Mouse (Mus musculus) embryonic facial prominence, embryonic 14.5 days (tissue): Measurements from ENCODE around the gene Grpel1. TPM values are rescaled to one million over a fixed set of nuclear protein-coding genes. Genes with fewer than 3 reads are reported as not detected.
A peak's percentile ranks its signal among the peaks of the same experiment; 100 is the strongest.

Experiments used
- ATAC-seq: fragments of 200-750 bp; cut with Nextera tagmentation; 2 replicates; pipeline ENCODE4 v1.8.0; 2017; ENCODE audit warnings: low read depth, moderate number of reproducible peaks, moderate TSS enrichment
- DNase-seq: peaks from one replicate; pipeline ENCODE4 v3.0.0-alpha.2; 2015; ENCODE audit warnings: low spot score
- H3K27ac ChIP-seq: fragments of 300-500 bp; sonication (generic); replicated peaks from 2 replicates; pipeline ENCODE4 v1.5.1; 2014; ENCODE audit warnings: low read depth, mild to moderate bottlenecking, low read length, moderate library complexity
- H3K27me3 ChIP-seq: fragments of 300-500 bp; sonication (generic); replicated peaks from 2 replicates; pipeline ENCODE4 v1.6.1; 2014; ENCODE audit warnings: low read length; ENCODE audit not compliant: control insufficient read depth, insufficient read depth
- H3K36me3 ChIP-seq: fragments of 300-500 bp; sonication (generic); 2 replicates; pipeline ENCODE4 v1.6.1; 2014; ENCODE audit warnings: low read length, mixed read lengths; ENCODE audit not compliant: control insufficient read depth, insufficient read depth
- H3K4me1 ChIP-seq: fragments of 300-500 bp; sonication (generic); 2 replicates; pipeline ENCODE4 v1.6.1; 2014; ENCODE audit warnings: antibody characterized with exemption, low read length; ENCODE audit not compliant: control insufficient read depth, insufficient read depth
- H3K4me2 ChIP-seq: fragments of 300-500 bp; sonication (generic); 2 replicates; pipeline ENCODE4 v1.6.1; 2014; ENCODE audit warnings: low read depth, mild to moderate bottlenecking, low read length, moderate library complexity, mixed read lengths
- H3K4me3 ChIP-seq: fragments of 300-500 bp; sonication (generic); 2 replicates; pipeline ENCODE4 v1.5.1; 2014; ENCODE audit warnings: low read depth, mild to moderate bottlenecking, low read length
- H3K9ac ChIP-seq: fragments of 300-500 bp; sonication (generic); 2 replicates; pipeline ENCODE4 v1.6.1; 2014; ENCODE audit warnings: low read depth, mild to moderate bottlenecking, low read length, moderate library complexity, mixed read lengths
- H3K9me3 ChIP-seq: fragments of 300-500 bp; sonication (generic); 2 replicates; pipeline ENCODE4 v1.6.1; 2016; ENCODE audit warnings: low read length; ENCODE audit not compliant: control insufficient read depth
- WGBS: fragments of 180-500 bp; shearing (Covaris S2); extraction: QIAGEN DNeasy Blood & Tissue Kit; methylation state at CpG from one replicate; pipeline ENCODE4 v1.1.7; 2014; 5-methylcytosine and 5-hydroxymethylcytosine counted together
- polyA plus RNA-seq: library from polyadenylated mRNA; unstranded; fragments of >200 nt; fragmentation: Nextera tagmentation; extraction: Ambion mirVana; gene quantifications from 2 replicates; pipeline ENCODE4 v1.2.1, GENCODE M21; 2014

The Grpel1 gene
- polyA plus RNA-seq, 1 experiment from 2014 or later, result 52.7 TPM

- no peaks in the 10 kb centered on the region for H3K9me3 ChIP-seq
Measured at GRCm38 (mm10) chr5:36481114-36481513, 16.3 kb downstream of the Grpel1 start.

GRCm38 (mm10) chr5:36483203-36484101, 18.7 kb downstream of the Grpel1 start:
- ATAC-seq, result peak; percentile 6
- peak overlapping the region; percentile 68 for H3K27ac ChIP-seq
- no peaks in the 10 kb centered on the region for H3K9me3 ChIP-seq

More at GRCm38 (mm10) chr5:36481114-36481513, 16.3 kb downstream of the Grpel1 start:
- Histone ChIP-seq H3K4me1 (peaks cover 16% of the 10 kb centered on the region), H3K27me3 (peaks cover 15% of the 10 kb centered on the region), H3K4me3 (no peak overlapping the region), H3K27ac (no peak overlapping the region), H3K9ac (0 out of 2 replicates have a peak overlapping the region, but pooled peaks have one; percentile 2), H3K36me3 (peaks cover 5% of the 10 kb centered on the region; the same call in 1 of the 2 replicates), H3K4me2 (no peak overlapping the region)
- WGBS, result 88% methylated on average over 1 of the region's 1 CpGs
- ATAC-seq (no peak), DNase-seq (no peak)

GRCm38 (mm10) chr5:36484171-36484990, 19.6 kb downstream of the Grpel1 start, which contains the start of the genes Tada2b and Ccdc96:
Gene Tada2b (minus strand): TSS chr5:36484285.
Gene Ccdc96 (plus strand): TSS chr5:36484588.
- H3K9me3 ChIP-seq, result no peaks in the 10 kb centered on the region
- peaks cover 16% of the 10 kb centered on the region for H3K4me1 ChIP-seq
- ATAC-seq, result peak; percentile 97
- WGBS, result 1% methylated on average over 44 of the region's 97 CpGs
- H3K9ac ChIP-seq, result peak within 1 kb of the TSS; percentile 87
- peak within 1 kb of the TSS; percentile 88 for H3K4me3 ChIP-seq
- peak; percentile 99 for DNase-seq
- H3K4me2 ChIP-seq, result peak within 1 kb of the TSS; percentile 96
- peaks cover 19% of the 10 kb centered on the region for H3K27me3 ChIP-seq
- H3K36me3 ChIP-seq, result no peaks in the 10 kb centered on the region; the same call in 1 of the 2 replicates
- H3K27ac ChIP-seq, result peak within 1 kb of the TSS; percentile 68

More at GRCm38 (mm10) chr5:36483203-36484101, 18.7 kb downstream of the Grpel1 start:
- 4% methylated on average over 30 of the region's 58 CpGs for WGBS
- DNase-seq, result peak; percentile 45
- peak overlapping the region; percentile 88 for H3K4me3 ChIP-seq
- no peaks in the 10 kb centered on the region for H3K36me3 ChIP-seq
- peak overlapping the region; percentile 87 for H3K9ac ChIP-seq
- H3K4me2 ChIP-seq, result peak overlapping the region; percentile 89
- peaks cover 19% of the 10 kb centered on the region for H3K27me3 ChIP-seq
- H3K4me1 ChIP-seq, result peaks cover 16% of the 10 kb centered on the region

- ATAC-seq (no peak), DNase-seq (no peak)
- Histone ChIP-seq H3K4me3 (peak overlapping the region; percentile 51), H3K4me1 (peaks cover 16% of the 10 kb centered on the region), H3K4me2 (peak overlapping the region; percentile 96), H3K27ac (no peak overlapping the region), H3K36me3 (no peaks in the 10 kb centered on the region; the same call in 1 of the 2 replicates), H3K27me3 (peaks cover 19% of the 10 kb centered on the region), H3K9me3 (no peaks in the 10 kb centered on the region), H3K9ac (no peak overlapping the region)
- 32% methylated on average over 19 of the region's 19 CpGs for WGBS
Measured at GRCm38 (mm10) chr5:36485306-36485705, 20.5 kb downstream of the Grpel1 start.

GRCm38 (mm10) chr5:36489225-36489624, 24.4 kb downstream of the Grpel1 start:
- no peak overlapping the region for H3K4me3 ChIP-seq
- ATAC-seq (no peak), DNase-seq (peak; percentile 30)
- peaks cover 30% of the 10 kb centered on the region for H3K36me3 ChIP-seq
- H3K4me2 ChIP-seq, result no peak overlapping the region
- H3K4me1 ChIP-seq, result peaks cover 5% of the 10 kb centered on the region
- H3K27ac ChIP-seq, result no peak overlapping the region
- peaks cover 19% of the 10 kb centered on the region for H3K27me3 ChIP-seq
- 45% methylated on average over 2 of the region's 2 CpGs for WGBS
- H3K9me3 ChIP-seq, result no peaks in the 10 kb centered on the region
- no peak overlapping the region for H3K9ac ChIP-seq

- H3K27ac ChIP-seq, result no peak overlapping the region
- no peak overlapping the region for H3K4me2 ChIP-seq
- H3K9ac ChIP-seq, result no peak overlapping the region
- no peak overlapping the region for H3K4me3 ChIP-seq
- ATAC-seq, result no peak
- H3K27me3 ChIP-seq, result no peaks in the 10 kb centered on the region
- H3K9me3 ChIP-seq, result no peaks in the 10 kb centered on the region
- no peaks in the 10 kb centered on the region for H3K4me1 ChIP-seq
- H3K36me3 ChIP-seq, result peaks cover 61% of the 10 kb centered on the region
- WGBS, result 87% methylated on average over 6 of the region's 6 CpGs
- DNase-seq, result no peak
Measured at GRCm38 (mm10) chr5:36493919-36494318, 29.1 kb downstream of the Grpel1 start.

GRCm38 (mm10) chr5:36494709-36495108, 29.9 kb downstream of the Grpel1 start:
- DNase-seq (no peak), ATAC-seq (no peak)
- H3K4me3 ChIP-seq, result no peak overlapping the region
- H3K36me3 ChIP-seq, result peaks cover 64% of the 10 kb centered on the region
- H3K9me3 ChIP-seq, result no peaks in the 10 kb centered on the region
- no peaks in the 10 kb centered on the region for H3K27me3 ChIP-seq
- no peak overlapping the region for H3K4me2 ChIP-seq
- H3K27ac ChIP-seq, result no peak overlapping the region
- 99% methylated on average over 9 of the region's 9 CpGs for WGBS
- no peaks in the 10 kb centered on the region for H3K4me1 ChIP-seq
- H3K9ac ChIP-seq, result no peak overlapping the region

GRCm38 (mm10) chr5:36505235-36505634, 40.4 kb downstream of the Grpel1 start:
- Histone ChIP-seq H3K27ac (no peak overlapping the region), H3K4me1 (no peaks in the 10 kb centered on the region), H3K27me3 (no peaks in the 10 kb centered on the region), H3K9ac (no peak overlapping the region), H3K36me3 (peaks cover 78% of the 10 kb centered on the region), H3K9me3 (no peaks in the 10 kb centered on the region), H3K4me2 (no peak overlapping the region), H3K4me3 (no peak overlapping the region)
- DNase-seq (no peak), ATAC-seq (no peak)
- 87% methylated on average over 7 of the region's 7 CpGs for WGBS
